Mouse (Mus musculus) yolk sac, embryonic 10.5 days (tissue): ENCODE measurements around the gene Acbd3.
A peak's percentile ranks its signal among the peaks of the same experiment; 100 is the strongest.

Experiments
- DNase-seq: peaks from one replicate; pipeline ENCODE4 v3.0.0-alpha.2; 2017; ENCODE audit warnings: low spot score

The Acbd3 gene

DNA sequence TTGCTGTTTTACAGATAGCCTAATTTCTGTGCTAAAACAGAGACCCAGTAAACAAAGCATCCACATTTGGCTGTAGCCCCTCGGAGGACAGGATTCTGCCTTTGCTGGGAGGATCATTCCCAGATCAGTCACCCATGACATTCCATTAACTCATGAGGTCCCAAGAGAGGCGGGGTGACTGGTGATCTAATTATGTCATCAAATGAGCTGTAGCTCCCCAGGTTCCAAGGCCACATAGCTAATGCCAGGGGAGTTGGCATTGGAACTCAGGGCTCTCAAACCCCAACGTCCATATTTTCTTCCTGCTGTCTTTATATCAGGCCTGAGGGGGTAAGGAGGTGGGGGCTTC is 57.7 kb downstream of the Acbd3 start:
- DNase-seq = no peak

- DNase-seq = no peak
These were observed 66.1 kb downstream of the Acbd3 start for GRCm38 (mm10) chr1:180791821-180792480.

DNA sequence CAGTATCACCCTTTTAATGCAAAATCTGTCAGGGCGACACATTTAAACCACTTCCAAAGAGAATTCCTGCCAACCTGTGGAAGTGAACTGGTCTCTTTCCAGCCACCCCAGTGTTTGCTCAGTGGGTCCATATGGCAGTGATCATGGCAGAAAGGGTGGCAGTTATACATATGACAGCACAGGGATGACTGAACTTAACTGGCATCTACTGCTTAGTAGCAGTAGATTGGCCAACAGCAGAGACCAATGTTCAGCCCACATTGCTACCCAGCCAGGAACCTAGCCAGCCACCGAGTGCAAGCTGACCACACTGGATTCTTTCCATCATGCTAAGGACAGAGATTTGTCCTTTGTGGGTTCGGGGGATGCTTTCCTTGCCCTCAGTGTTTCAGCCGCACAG is 67.0 kb downstream of the Acbd3 start:
- no peak for DNase-seq

GRCm38 (mm10) chr1:180793445-180794117 is 67.7 kb downstream of the Acbd3 start:
- peak; percentile 80 for DNase-seq

DNA sequence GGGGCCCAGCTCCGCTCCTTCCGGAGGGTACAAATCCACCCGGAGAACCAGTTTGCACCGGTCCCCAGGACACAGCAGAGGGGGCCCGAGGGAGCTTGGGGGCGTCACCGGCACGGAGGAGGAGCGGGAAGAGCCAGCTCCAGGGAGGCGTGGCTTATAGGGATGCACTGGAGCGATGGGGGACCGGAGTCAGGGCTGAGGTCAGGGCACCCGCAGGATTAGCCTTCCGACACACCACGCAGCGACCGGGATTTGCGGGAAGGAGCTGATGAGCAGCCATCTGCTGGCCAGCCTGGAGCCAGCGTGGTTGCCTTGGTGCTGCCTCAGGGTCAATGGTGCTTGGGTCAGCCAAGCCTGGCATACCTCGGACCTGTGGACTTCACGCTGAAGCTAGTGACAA is 68.3 kb downstream of the Acbd3 start:
- peak; percentile 71 for DNase-seq

GRCm38 (mm10) chr1:180798660-180799059 is 72.8 kb downstream of the Acbd3 start:
- no peak for DNase-seq

GRCm38 (mm10) chr1:180799253-180799652 is 73.4 kb downstream of the Acbd3 start:
- no peak for DNase-seq

DNA sequence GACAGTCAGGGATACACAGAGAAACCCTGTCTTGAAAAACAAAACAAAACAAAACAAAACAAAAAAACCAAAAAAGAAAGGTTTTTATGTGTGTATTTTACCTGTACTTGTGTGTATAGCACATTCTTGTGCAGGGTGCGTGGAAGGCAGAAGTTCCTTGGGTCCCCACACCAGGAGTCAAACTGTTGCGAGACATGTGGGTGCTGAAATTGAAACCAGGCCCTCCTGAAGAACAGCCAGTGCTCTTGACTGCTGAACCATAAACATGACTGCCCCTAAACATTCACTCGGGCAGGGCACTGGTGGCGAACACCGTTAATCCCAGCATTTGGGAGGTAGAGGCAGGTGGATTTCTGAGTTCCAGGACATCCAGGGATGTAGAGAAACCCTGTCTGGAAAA is 74.2 kb downstream of the Acbd3 start:
- no peak for DNase-seq

- DNase-seq = no peak
These were observed 75.0 kb downstream of the Acbd3 start for GRCm38 (mm10) chr1:180800814-180801213.

DNA sequence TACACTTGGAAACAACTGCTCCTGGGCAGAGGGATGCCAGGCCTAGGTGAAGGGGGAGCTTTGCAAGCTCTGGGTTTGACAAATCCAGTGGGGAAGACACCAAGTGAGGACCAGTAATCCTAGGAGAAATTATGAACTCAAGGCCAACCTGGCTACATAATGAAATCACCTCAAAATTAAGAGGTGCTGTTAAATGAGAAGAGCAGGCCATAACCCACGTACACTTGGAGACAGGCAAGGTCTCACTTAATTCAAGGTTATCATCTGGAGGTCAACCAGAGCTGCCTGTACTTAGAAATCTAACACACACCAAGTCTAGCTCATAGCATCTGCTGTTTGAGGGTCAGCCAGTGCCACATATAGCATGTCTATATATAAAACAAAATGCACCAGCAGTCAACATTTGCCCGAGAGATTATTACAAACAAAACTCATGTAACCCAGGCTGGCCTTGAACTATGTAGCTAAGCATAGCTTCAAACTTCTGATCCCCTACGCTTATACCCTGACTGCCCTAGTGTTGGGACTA is 75.7 kb downstream of the Acbd3 start:
- DNase-seq = no peak
